Mouse (Mus musculus) testis, adult 2 months (tissue): ENCODE results near the gene B020004J07Rik.
"Not testable (repeated sequence)": the region's sequence is repeated elsewhere in the genome, so short reads cannot be mapped to it uniquely, and the experiment has no call there.

Experiments
- CTCF ChIP-seq: fragments of 200-500 bp; IDR thresholded peaks from 2 replicates; pipeline ENCODE4 v1.5.1; 2012; ENCODE audit warnings: low read depth, mild to moderate bottlenecking, inconsistent platforms, low read length, moderate library complexity; ENCODE audit not compliant: control insufficient read depth, insufficient read depth, insufficient replicate concordance
- POLR2A ChIP-seq: fragments of 200-500 bp; IDR thresholded peaks from 2 replicates; pipeline ENCODE4 v1.6.1; 2012; ENCODE audit warnings: low read depth, mild to moderate bottlenecking, inconsistent platforms, low read length, moderate library complexity; ENCODE audit not compliant: control insufficient read depth

DNA sequence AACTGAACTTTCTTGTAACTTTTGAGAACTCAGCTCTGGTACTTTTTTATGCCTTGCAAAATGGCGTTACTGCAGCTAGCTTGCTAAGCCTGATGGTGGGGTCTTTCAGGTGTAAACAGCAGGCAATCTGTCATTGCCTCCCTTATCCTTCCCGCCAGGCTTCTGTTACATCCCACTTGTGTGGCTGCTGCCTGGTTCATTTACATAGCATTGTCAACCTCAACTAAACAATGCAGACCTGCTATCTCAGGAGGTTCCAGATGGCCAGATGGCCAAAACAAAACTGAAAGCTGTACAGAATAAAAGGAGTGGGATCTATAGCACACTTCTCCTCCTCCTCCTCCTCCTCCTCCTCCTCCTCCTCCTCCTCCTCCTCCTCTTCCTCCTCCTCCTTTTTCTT lies 28.2 kb upstream of the B020004J07Rik start:
- TF ChIP-seq CTCF, POLR2A: not testable (repeated sequence)
